Mouse (Mus musculus) layer of hippocampus, postnatal 10 days (tissue): ENCODE measurements at regions not wholly inside any gene's neighbourhood (a gene's known extent, or its start where the extent isn't known, plus 50 kb on each side); places are given as distances from the start of the nearest gene placed in this dataset.

Experiments used
- DNase-seq, 2 experiments: peaks; one replicate each; pipeline ENCODE4 v3.0.0; 2021; ENCODE audit warnings: low spot score in 2 of 2

- DNase-seq, result no peak
Observed at GRCm38 (mm10) chr10:8077904-8078811, 122.1 kb upstream of the Tab2 start.

- no peak for DNase-seq
Observed at GRCm38 (mm10) chr10:8072463-8072862, 116.4 kb upstream of the Tab2 start.

- no peak for DNase-seq
Observed at GRCm38 (mm10) chr10:8071858-8072257, 115.8 kb upstream of the Tab2 start.

GRCm38 (mm10) chr10:8070472-8070871 lies 114.4 kb upstream of the Tab2 start:
- no peak for DNase-seq

GRCm38 (mm10) chr10:8066926-8067325 lies 110.9 kb upstream of the Tab2 start:
- DNase-seq, result no peak

GRCm38 (mm10) chr10:8065746-8066145 lies 109.7 kb upstream of the Tab2 start:
- DNase-seq, result no peak

GRCm38 (mm10) chr10:8064281-8064680 lies 108.3 kb upstream of the Tab2 start:
- no peak for DNase-seq

- DNase-seq, result peak; percentile 31 to 34
Observed at GRCm38 (mm10) chr10:8063458-8064090, 107.5 kb upstream of the Tab2 start.

- DNase-seq, result no peak
Observed at GRCm38 (mm10) chr10:8060987-8061386, 105.0 kb upstream of the Tab2 start.

GRCm38 (mm10) chr10:8059769-8060168 lies 103.7 kb upstream of the Tab2 start:
- DNase-seq, result no peak

- no peak for DNase-seq
Observed at GRCm38 (mm10) chr10:8057855-8058254, 101.8 kb upstream of the Tab2 start.

GRCm38 (mm10) chr10:8055293-8055692 lies 99.3 kb upstream of the Tab2 start:
- DNase-seq, result no peak

- DNase-seq, result no peak
Observed at GRCm38 (mm10) chr10:8043416-8044163, 87.6 kb upstream of the Tab2 start.

GRCm38 (mm10) chr10:8042306-8042705 lies 86.3 kb upstream of the Tab2 start:
- no peak for DNase-seq

GRCm38 (mm10) chr10:8041790-8042189 lies 85.8 kb upstream of the Tab2 start:
- no peak for DNase-seq

GRCm38 (mm10) chr10:8037986-8038631 lies 82.1 kb upstream of the Tab2 start:
- DNase-seq, result peak; percentile 25 to 50

GRCm38 (mm10) chr10:8036293-8036692 lies 80.3 kb upstream of the Tab2 start:
- no peak for DNase-seq

GRCm38 (mm10) chr10:8035310-8035709 lies 79.3 kb upstream of the Tab2 start:
- no peak for DNase-seq

- DNase-seq, result no peak
Observed at GRCm38 (mm10) chr10:8032203-8032602, 76.2 kb upstream of the Tab2 start.

- DNase-seq, result no peak
Observed at GRCm38 (mm10) chr10:8028840-8029239, 72.8 kb upstream of the Tab2 start.

- DNase-seq, result no peak
Observed at GRCm38 (mm10) chr10:8027023-8027422, 71.0 kb upstream of the Tab2 start.
